Mouse (Mus musculus) heart, embryonic 14.5 days (tissue): ENCODE results near the gene Clec12a. TPM values are rescaled to one million over a fixed set of nuclear protein-coding genes. Genes with fewer than 3 reads are reported as not detected.

Source experiments
- ATAC-seq: fragments of 200-750 bp; cut with Nextera tagmentation; 2 replicates; pipeline ENCODE4 v1.8.0; 2017; ENCODE audit warnings: low read depth, moderate TSS enrichment; ENCODE audit not compliant: insufficient number of reproducible peaks, insufficient read depth, low FRiP score
- H3K27ac ChIP-seq, 2 experiments: fragments of 200-500 bp in 1 of 2; fragments of 300-500 bp in 1 of 2; sonication (generic) in 1 of 2; replicated peaks in 1 of 2; 2 replicates each; pipeline ENCODE4 v1.5.1; 2012 to 2014; ENCODE audit warnings: low read depth in 2 of 2, low read length in 2 of 2, control low read depth in 1 of 2, mild to moderate bottlenecking in 1 of 2, mixed read lengths in 1 of 2; ENCODE audit not compliant: control insufficient read depth in 1 of 2, insufficient read depth in 1 of 2
- H3K27me3 ChIP-seq: fragments of 300-500 bp; sonication (generic); 2 replicates; pipeline ENCODE4 v1.6.1; 2014; ENCODE audit warnings: mild to moderate bottlenecking, low read length, control low read depth; ENCODE audit not compliant: control insufficient read depth, insufficient read depth
- H3K36me3 ChIP-seq: fragments of 300-500 bp; sonication (generic); 2 replicates; pipeline ENCODE4 v1.6.1; 2014; ENCODE audit warnings: mild to moderate bottlenecking, control low read depth, low read length, mixed read lengths; ENCODE audit not compliant: control insufficient read depth, insufficient read depth
- H3K4me1 ChIP-seq, 2 experiments: fragments of 200-500 bp in 1 of 2; fragments of 300-500 bp in 1 of 2; sonication (generic) in 1 of 2; 2 replicates each; pipeline ENCODE4 v1.6.1; 2012 to 2014; ENCODE audit warnings: low read length in 2 of 2, control low read depth in 1 of 2, mixed read lengths in 1 of 2; ENCODE audit not compliant: control insufficient read depth in 2 of 2, insufficient read depth in 2 of 2
- H3K4me2 ChIP-seq: fragments of 300-500 bp; sonication (generic); 2 replicates; pipeline ENCODE4 v1.6.1; 2014; ENCODE audit warnings: mild to moderate bottlenecking, low read length
- H3K4me3 ChIP-seq, 2 experiments: fragments of 200-500 bp in 1 of 2; fragments of 300-500 bp in 1 of 2; sonication (generic) in 1 of 2; 2 replicates each; pipeline ENCODE4 v1.5.1; 2012 to 2014; ENCODE audit warnings: low read length in 2 of 2, mild to moderate bottlenecking in 2 of 2, control low read depth in 1 of 2, low read depth in 1 of 2, moderate library complexity in 1 of 2; ENCODE audit not compliant: control insufficient read depth in 1 of 2, insufficient read depth in 1 of 2
- H3K9ac ChIP-seq: fragments of 300-500 bp; sonication (generic); 2 replicates; pipeline ENCODE4 v1.6.1; 2014; ENCODE audit warnings: mild to moderate bottlenecking, low read length
- H3K9me3 ChIP-seq: fragments of 300-500 bp; sonication (generic); 2 replicates; pipeline ENCODE4 v1.6.1; 2016; ENCODE audit warnings: low read length, control low read depth; ENCODE audit not compliant: control insufficient read depth
- WGBS: fragments of 180-500 bp; shearing (Covaris S2); extraction: QIAGEN DNeasy Blood & Tissue Kit; methylation state at CpG from one replicate; pipeline ENCODE4 v1.1.7; 2014; 5-methylcytosine and 5-hydroxymethylcytosine counted together
- polyA plus RNA-seq: library from polyadenylated mRNA; unstranded; fragments of >200 nt; fragmentation: Nextera tagmentation; extraction: Ambion mirVana; gene quantifications from 2 replicates; pipeline ENCODE4 v1.2.1, GENCODE M21; 2014

Gene Clec12a
- polyA plus RNA-seq, 1 experiment from 2014 or later: 1.1 TPM

- H3K36me3 ChIP-seq: no peaks in the 10 kb centered on the region
- H3K4me3 ChIP-seq: no peak overlapping the region
- no peak for ATAC-seq
- WGBS: 74% methylated on average over 2 of the region's 2 CpGs
- 0 out of 4 replicates have a peak, but pooled peaks cover 0 to 2% of the 10 kb centered on the region in 2 experiments for H3K4me1 ChIP-seq
- H3K27me3 ChIP-seq: no peaks in the 10 kb centered on the region
- H3K27ac ChIP-seq: no peak overlapping the region
- H3K9me3 ChIP-seq: peaks cover 4% of the 10 kb centered on the region; the same call in 1 of the 2 replicates
- H3K4me2 ChIP-seq: no peak overlapping the region
- no peak overlapping the region for H3K9ac ChIP-seq
Observed at GRCm38 (mm10) chr6:129374937-129375471, 32.5 kb downstream of the Clec12a start.

GRCm38 (mm10) chr6:129380454-129380853 lies 38.0 kb downstream of the Clec12a start:
- Histone ChIP-seq H3K9me3 (peaks cover 4% of the 10 kb centered on the region; the same call in 1 of the 2 replicates), H3K4me3 (no peak overlapping the region), H3K27me3 (no peaks in the 10 kb centered on the region), H3K4me2 (no peak overlapping the region), H3K36me3 (no peaks in the 10 kb centered on the region), H3K9ac (no peak overlapping the region), H3K27ac (no peak overlapping the region), H3K4me1 (no peaks in the 10 kb centered on the region; a peak in 1 of 4 replicates)
- no peak for ATAC-seq
- 72% methylated on average over 4 of the region's 4 CpGs for WGBS

- no peaks in the 10 kb centered on the region for H3K36me3 ChIP-seq
- H3K9me3 ChIP-seq: no peaks in the 10 kb centered on the region
- no peaks in the 10 kb centered on the region; a peak in 1 of 4 replicates for H3K4me1 ChIP-seq
- no peaks in the 10 kb centered on the region for H3K27me3 ChIP-seq
- no peak overlapping the region for H3K4me2 ChIP-seq
- 63% methylated on average over 1 of the region's 1 CpGs for WGBS
- H3K9ac ChIP-seq: no peak overlapping the region
- H3K4me3 ChIP-seq: no peak overlapping the region
- no peak overlapping the region for H3K27ac ChIP-seq
- ATAC-seq: no peak
Observed at GRCm38 (mm10) chr6:129381736-129382135, 39.2 kb downstream of the Clec12a start.

- Histone ChIP-seq H3K4me1 (no peaks in the 10 kb centered on the region; a peak in 1 of 4 replicates), H3K4me2 (no peak overlapping the region), H3K4me3 (no peak overlapping the region), H3K36me3 (no peaks in the 10 kb centered on the region), H3K9me3 (no peaks in the 10 kb centered on the region), H3K27me3 (no peaks in the 10 kb centered on the region), H3K9ac (no peak overlapping the region), H3K27ac (no peak overlapping the region)
- ATAC-seq: no peak
- 63% methylated on average over 3 of the region's 3 CpGs for WGBS
Observed at GRCm38 (mm10) chr6:129383466-129383865, 41.0 kb downstream of the Clec12a start.

- Histone ChIP-seq H3K27me3 (no peaks in the 10 kb centered on the region), H3K4me2 (no peak overlapping the region), H3K4me3 (no peak overlapping the region), H3K9ac (no peak overlapping the region), H3K36me3 (no peaks in the 10 kb centered on the region), H3K4me1 (no peaks in the 10 kb centered on the region; a peak in 1 of 4 replicates), H3K9me3 (no peaks in the 10 kb centered on the region), H3K27ac (no peak overlapping the region)
- no peak for ATAC-seq
- WGBS: 60% methylated on average over 4 of the region's 4 CpGs
Observed at GRCm38 (mm10) chr6:129385000-129385399, 42.5 kb downstream of the Clec12a start.

GRCm38 (mm10) chr6:129385774-129386173 lies 43.3 kb downstream of the Clec12a start, which contains the start of gene Clec12b:
Gene Clec12b (minus strand): TSS chr6:129385874.
- no peak for ATAC-seq
- H3K9ac ChIP-seq: no peak within 1 kb of the TSS
- WGBS: 80% methylated on average over 2 of the region's 2 CpGs

GRCm38 (mm10) chr6:129393087-129393720 lies 50.7 kb downstream of the Clec12a start:
- no peak for ATAC-seq
- no peak overlapping the region for H3K27ac ChIP-seq
- H3K9me3 ChIP-seq: no peaks in the 10 kb centered on the region
- H3K27me3 ChIP-seq: no peaks in the 10 kb centered on the region
- H3K4me1 ChIP-seq: no peaks in the 10 kb centered on the region
- H3K36me3 ChIP-seq: no peaks in the 10 kb centered on the region
- no peak overlapping the region for H3K4me3 ChIP-seq
- no peak overlapping the region for H3K9ac ChIP-seq
- no peak overlapping the region for H3K4me2 ChIP-seq
- WGBS: 26% methylated on average over 2 of the region's 2 CpGs

More at GRCm38 (mm10) chr6:129385774-129386173, 43.3 kb downstream of the Clec12a start, which contains the start of gene Clec12b:
- H3K4me3 ChIP-seq: no peak within 1 kb of the TSS
- no peaks in the 10 kb centered on the region for H3K9me3 ChIP-seq
- no peak within 1 kb of the TSS for H3K4me2 ChIP-seq
- H3K4me1 ChIP-seq: no peaks in the 10 kb centered on the region; a peak in 1 of 4 replicates
- no peaks in the 10 kb centered on the region for H3K36me3 ChIP-seq
- no peaks in the 10 kb centered on the region for H3K27me3 ChIP-seq
- no peak within 1 kb of the TSS for H3K27ac ChIP-seq
